Mouse (Mus musculus) T-cell, adult 2 months (primary cell): ENCODE results near the gene Twf2.

Experiments
- DNase-seq: peaks from one replicate; pipeline ENCODE4 v3.0.0; 2022; ENCODE audit warnings: low spot score

Twf2 gene

DNA sequence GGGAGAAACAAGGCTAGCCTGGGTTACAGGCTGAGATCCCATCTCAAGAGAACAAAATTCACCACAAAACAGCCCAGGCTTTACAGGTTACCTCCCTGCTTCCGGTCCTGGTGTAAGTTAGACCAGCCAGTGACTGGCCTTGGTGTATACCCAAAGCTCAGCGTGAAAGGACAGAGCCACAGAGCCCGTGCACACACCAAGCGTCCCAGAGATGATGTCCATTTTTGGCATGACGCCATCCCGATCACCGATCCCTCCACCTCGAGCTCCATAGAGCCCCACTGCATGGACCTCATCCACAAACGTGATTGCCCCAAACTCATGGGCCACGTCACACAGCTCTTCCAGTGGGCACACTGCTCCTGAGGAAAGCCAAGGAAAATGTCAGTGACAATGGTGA, 35.0 kb downstream of the Twf2 start:
- no peak for DNase-seq

DNA sequence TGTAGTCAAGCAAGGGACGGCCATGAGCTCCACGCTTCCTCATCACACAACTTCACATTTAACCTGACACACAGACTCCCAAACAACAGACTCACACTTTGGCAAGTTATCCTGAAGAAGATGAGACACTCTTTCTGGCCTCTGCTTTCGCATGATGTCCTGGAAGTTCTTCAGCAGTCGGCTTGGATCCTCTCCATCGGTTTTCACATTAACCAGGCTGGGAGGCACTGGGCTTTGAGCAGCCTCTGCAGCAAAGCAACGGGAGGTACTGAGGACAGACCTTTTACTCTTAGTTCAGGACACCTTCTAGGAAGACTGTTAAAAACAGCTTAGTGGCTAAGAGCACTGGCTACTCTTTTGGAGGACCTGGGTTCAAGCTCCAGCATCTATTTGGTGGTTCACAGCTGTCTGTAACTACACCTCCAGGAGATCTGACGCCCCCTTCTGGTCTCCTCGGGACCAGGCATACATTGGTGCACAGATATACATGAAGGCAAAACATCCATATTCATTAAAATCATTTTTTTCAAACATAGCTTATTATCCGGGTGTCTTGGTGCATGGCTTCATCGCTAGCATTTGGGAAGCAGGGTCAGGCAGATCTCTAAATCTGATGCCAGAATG, 38.7 kb downstream of the Twf2 start:
- no peak for DNase-seq

GRCm38 (mm10) chr9:106242813-106243488, 40.0 kb downstream of the Twf2 start:
- DNase-seq, result no peak

DNA sequence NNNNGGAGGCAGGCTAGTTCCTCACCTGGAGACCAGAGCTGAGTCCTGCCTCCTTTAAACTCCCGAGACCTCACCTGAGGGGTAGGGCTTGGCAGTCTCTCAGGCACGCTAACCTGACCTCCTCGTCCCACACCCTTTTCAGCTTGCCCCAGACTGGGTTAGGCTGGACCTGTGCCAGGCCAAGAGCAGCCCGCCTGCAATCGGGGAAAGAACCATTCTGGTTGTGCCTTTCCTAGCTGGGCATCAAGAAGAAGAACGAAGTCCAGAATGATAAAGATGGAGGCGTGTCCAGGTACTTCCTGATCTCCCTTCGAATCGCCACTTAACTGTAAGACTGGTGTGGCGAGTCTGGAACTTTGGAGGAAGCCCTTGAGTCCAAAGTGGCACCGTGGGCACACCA, 46.6 kb downstream of the Twf2 start:
- DNase-seq, result no peak

DNA sequence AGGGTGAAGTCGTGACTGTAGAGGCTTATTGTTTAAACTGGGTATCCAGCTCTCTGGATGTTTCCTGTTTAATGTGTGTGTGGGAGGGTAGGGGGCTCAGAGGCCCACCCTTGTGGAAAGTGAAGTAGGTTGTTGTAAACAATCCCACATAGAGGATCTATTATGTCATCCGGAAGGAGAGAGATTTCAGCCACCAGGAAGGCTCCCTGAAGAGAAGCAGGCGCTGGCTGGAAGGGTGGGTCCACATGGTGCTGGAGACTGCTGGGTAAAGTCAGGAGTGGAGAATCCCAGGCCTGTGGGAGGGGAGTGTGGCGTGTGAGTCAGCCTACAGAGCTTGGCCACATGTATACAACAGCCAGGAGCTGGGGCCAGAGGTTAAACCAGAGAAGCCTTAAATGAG, 47.3 kb downstream of the Twf2 start:
- DNase-seq, result no peak

DNA sequence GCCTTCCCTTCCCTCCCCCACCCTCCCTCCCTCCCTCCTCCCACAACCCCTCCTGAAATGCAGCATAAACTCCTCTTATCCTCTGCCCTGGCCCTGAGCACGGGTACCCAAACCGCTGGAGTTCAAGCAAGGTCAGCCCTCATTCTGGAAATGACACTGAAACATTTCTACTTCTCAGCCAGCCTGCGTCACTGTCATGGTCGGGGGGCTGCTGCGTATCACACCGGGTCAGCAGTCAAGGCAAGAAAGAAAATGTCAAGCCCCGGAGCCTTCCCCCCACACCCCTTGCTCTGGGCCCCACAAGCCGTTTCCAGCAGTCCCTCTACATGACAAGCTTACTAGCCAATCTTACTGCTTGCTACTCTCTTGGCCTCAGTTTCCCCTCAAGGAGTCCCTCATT, 48.2 kb downstream of the Twf2 start:
- DNase-seq, result no peak

DNA sequence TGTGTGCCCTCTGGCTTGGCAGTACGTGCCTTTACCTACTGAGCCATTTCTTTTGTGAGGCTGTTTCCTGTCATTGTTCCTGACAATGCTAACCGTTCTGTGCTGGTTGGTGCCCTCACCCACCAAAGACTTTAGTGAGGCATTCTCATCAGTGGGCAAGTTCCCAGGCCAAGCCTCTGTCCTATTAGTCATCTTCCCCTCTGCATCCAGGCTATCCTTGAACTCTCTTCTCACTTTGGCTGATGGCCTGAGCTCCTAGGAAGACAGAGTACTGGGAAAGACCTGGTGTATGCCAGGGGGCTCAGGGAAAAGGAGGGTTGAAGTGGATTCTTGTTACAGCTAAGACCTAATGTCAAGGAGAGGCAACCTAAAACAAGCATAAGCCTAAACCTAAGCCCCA, 51.1 kb downstream of the Twf2 start:
- DNase-seq, result no peak

DNA sequence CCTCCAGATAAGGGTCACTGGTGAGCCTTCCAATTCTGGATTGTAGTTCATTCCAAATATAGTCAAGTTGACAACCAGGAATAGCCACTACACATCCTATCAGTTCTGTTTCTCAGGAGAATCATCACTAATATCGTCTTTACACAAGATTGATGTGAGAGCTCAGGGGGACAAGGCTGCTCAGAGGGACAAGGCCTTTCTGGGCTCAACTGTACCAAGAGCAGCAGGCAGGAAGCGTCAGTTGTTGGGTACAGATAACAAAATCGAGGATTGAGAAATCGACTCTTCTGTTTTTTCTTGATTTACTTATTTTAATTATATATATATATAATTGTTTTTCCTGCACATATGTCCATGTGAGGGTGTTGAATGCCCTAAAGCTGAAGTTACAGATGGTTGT, 55.5 kb downstream of the Twf2 start:
- DNase-seq, result no peak

- no peak for DNase-seq
These were observed 56.1 kb downstream of the Twf2 start for GRCm38 (mm10) chr9:106258990-106259389.

DNA sequence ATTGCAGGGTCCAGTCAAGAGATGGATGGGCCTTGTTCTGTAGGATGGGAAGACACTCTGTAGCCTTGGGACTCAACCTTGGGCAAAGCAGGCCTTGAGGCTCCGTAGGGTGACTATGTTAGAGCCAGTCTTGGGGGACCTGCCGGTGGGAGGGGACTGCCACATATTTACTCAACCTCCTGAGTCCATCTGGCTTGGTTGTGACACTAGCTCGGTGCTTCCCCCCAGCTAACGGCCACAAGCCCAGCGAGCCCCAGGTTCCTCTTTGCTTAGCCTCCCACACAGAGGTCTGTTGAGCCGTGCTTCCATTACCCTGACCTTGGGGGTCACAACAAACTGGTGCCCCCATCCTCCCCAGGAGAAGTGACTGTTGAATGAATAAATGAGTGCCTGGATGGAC, 58.1 kb downstream of the Twf2 start:
- no peak for DNase-seq

DNA sequence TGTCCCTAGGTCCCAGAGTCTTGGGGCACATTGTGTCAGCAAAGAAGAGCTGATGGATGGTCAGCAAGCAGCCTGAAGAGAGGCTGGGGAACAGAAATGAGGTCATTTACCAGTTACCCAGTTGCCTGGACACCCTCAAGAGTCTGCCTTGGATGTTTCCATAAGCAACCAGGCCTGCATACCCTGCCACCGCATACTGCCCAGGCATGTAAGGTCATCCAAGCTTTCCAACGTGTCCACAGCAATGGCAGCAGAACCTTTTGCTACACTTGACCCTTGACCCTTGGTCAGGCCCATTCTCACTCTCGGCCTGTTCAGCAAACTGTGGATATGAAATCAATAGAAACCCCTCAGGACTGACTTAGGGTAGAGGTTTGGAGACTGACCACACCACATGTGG, 58.6 kb downstream of the Twf2 start:
- no peak for DNase-seq

DNA sequence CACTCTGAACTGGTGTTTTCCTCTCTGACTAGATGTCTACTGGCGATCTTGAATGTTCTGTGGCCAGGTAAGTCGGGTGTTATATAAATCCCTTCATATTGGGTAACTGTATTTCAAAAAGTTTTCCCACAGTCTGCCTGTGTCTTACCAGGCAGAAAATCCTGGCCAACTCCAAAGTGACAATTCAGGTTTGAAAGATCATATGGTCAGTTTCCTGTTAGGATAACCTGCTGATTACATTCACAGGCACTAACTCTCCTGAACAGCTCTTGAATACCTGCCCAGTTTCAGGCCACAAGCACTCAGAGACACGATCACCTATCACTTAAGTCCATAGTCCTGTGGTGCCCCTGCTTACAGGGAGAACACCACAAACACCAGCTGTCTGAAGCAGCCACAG, 59.2 kb downstream of the Twf2 start:
- no peak for DNase-seq

GRCm38 (mm10) chr9:106263381-106263924, 60.5 kb downstream of the Twf2 start:
- no peak for DNase-seq
